Mouse (Mus musculus) heart, embryonic 14.5 days (tissue): ENCODE measurements around the gene Frrs1l. TPM values are rescaled to one million over a fixed set of nuclear protein-coding genes. Genes with fewer than 3 reads are reported as not detected.
A peak's percentile ranks its signal among the peaks of the same experiment; 100 is the strongest.

Source experiments
- ATAC-seq: fragments of 200-750 bp; cut with Nextera tagmentation; 2 replicates; pipeline ENCODE4 v1.8.0; 2017; ENCODE audit warnings: low read depth, moderate TSS enrichment; ENCODE audit not compliant: insufficient number of reproducible peaks, insufficient read depth, low FRiP score
- H3K27ac ChIP-seq, 2 experiments: fragments of 200-500 bp in 1 of 2; fragments of 300-500 bp in 1 of 2; sonication (generic) in 1 of 2; replicated peaks in 1 of 2; 2 replicates each; pipeline ENCODE4 v1.5.1; 2012 to 2014; ENCODE audit warnings: low read depth in 2 of 2, low read length in 2 of 2, control low read depth in 1 of 2, mild to moderate bottlenecking in 1 of 2, mixed read lengths in 1 of 2; ENCODE audit not compliant: control insufficient read depth in 1 of 2, insufficient read depth in 1 of 2
- H3K27me3 ChIP-seq: fragments of 300-500 bp; sonication (generic); 2 replicates; pipeline ENCODE4 v1.6.1; 2014; ENCODE audit warnings: mild to moderate bottlenecking, low read length, control low read depth; ENCODE audit not compliant: control insufficient read depth, insufficient read depth
- H3K36me3 ChIP-seq: fragments of 300-500 bp; sonication (generic); 2 replicates; pipeline ENCODE4 v1.6.1; 2014; ENCODE audit warnings: mild to moderate bottlenecking, control low read depth, low read length, mixed read lengths; ENCODE audit not compliant: control insufficient read depth, insufficient read depth
- H3K4me1 ChIP-seq, 2 experiments: fragments of 200-500 bp in 1 of 2; fragments of 300-500 bp in 1 of 2; sonication (generic) in 1 of 2; 2 replicates each; pipeline ENCODE4 v1.6.1; 2012 to 2014; ENCODE audit warnings: low read length in 2 of 2, control low read depth in 1 of 2, mixed read lengths in 1 of 2; ENCODE audit not compliant: control insufficient read depth in 2 of 2, insufficient read depth in 2 of 2
- H3K4me2 ChIP-seq: fragments of 300-500 bp; sonication (generic); 2 replicates; pipeline ENCODE4 v1.6.1; 2014; ENCODE audit warnings: mild to moderate bottlenecking, low read length
- H3K4me3 ChIP-seq, 2 experiments: fragments of 200-500 bp in 1 of 2; fragments of 300-500 bp in 1 of 2; sonication (generic) in 1 of 2; 2 replicates each; pipeline ENCODE4 v1.5.1; 2012 to 2014; ENCODE audit warnings: low read length in 2 of 2, mild to moderate bottlenecking in 2 of 2, control low read depth in 1 of 2, low read depth in 1 of 2, moderate library complexity in 1 of 2; ENCODE audit not compliant: control insufficient read depth in 1 of 2, insufficient read depth in 1 of 2
- H3K9ac ChIP-seq: fragments of 300-500 bp; sonication (generic); 2 replicates; pipeline ENCODE4 v1.6.1; 2014; ENCODE audit warnings: mild to moderate bottlenecking, low read length
- H3K9me3 ChIP-seq: fragments of 300-500 bp; sonication (generic); 2 replicates; pipeline ENCODE4 v1.6.1; 2016; ENCODE audit warnings: low read length, control low read depth; ENCODE audit not compliant: control insufficient read depth
- WGBS: fragments of 180-500 bp; shearing (Covaris S2); extraction: QIAGEN DNeasy Blood & Tissue Kit; methylation state at CpG from one replicate; pipeline ENCODE4 v1.1.7; 2014; 5-methylcytosine and 5-hydroxymethylcytosine counted together
- polyA plus RNA-seq: library from polyadenylated mRNA; unstranded; fragments of >200 nt; fragmentation: Nextera tagmentation; extraction: Ambion mirVana; gene quantifications from 2 replicates; pipeline ENCODE4 v1.2.1, GENCODE M21; 2014

Gene Frrs1l
- polyA plus RNA-seq, 1 experiment from 2014 or later: 0.23 TPM

DNA sequence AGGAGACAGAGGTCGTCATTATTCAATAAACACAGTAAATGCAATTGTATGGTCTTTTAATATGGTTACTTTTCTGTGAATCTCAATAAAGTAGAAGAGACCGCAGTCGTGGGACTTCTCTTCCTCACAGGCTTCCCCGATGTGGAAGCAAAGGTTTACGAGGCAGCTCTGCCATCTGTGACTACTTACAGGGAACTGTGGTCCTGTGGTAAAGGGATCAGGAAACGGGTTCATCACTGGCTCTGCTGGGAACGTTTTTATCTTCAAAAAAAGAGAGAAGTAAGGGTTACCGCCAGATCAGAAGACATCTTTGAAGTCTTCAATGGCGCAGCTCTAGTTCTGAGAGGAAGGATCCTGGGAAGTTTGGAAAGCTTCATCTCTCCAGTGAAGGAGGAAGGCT lies 17.5 kb upstream of the Frrs1l start:
- ATAC-seq: no peak
- Histone ChIP-seq H3K27me3 (0 out of 2 replicates have a peak, but pooled peaks cover 6% of the 10 kb centered on the region), H3K9me3 (no peaks in the 10 kb centered on the region), H3K27ac (no peak overlapping the region), H3K4me1 (peaks cover 0 to 6% of the 10 kb centered on the region in 2 experiments; a peak in 2 of 4 replicates), H3K4me2 (no peak overlapping the region), H3K4me3 (no peak overlapping the region), H3K9ac (no peak overlapping the region), H3K36me3 (no peaks in the 10 kb centered on the region)
- WGBS: 71% methylated on average over 9 of the region's 9 CpGs

DNA sequence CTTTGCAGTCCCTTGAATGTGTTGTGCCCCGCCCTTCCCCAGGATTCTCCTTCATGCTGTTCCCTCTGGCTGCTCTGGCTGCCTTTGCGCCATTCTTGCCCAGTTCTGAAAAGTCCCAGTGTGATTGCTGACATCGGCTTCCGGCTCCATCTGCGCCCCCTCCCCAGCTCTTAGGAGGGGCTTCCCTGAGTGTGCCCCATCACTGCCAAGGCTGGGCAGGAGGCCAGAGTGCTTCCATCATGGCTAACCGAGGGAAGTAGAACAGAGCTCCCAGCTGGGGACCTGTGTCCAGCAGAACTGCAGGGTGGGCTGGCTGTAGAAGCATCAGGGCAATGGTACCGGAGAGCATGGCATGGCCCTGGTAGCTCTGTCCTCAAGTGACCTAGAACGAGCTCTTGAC lies 14.8 kb upstream of the Frrs1l start:
- H3K36me3 ChIP-seq: no peaks in the 10 kb centered on the region
- H3K27me3 ChIP-seq: no peaks in the 10 kb centered on the region
- no peak overlapping the region for H3K27ac ChIP-seq
- peak; percentile 41; the same call in 1 of the 2 replicates for ATAC-seq
- H3K4me1 ChIP-seq: no peaks in the 10 kb centered on the region
- no peak overlapping the region for H3K9ac ChIP-seq
- no peak overlapping the region for H3K4me3 ChIP-seq
- H3K9me3 ChIP-seq: 0 out of 2 replicates have a peak, but pooled peaks cover under 1% of the 10 kb centered on the region
- H3K4me2 ChIP-seq: no peak overlapping the region
- 68% methylated on average over 8 of the region's 8 CpGs for WGBS

DNA sequence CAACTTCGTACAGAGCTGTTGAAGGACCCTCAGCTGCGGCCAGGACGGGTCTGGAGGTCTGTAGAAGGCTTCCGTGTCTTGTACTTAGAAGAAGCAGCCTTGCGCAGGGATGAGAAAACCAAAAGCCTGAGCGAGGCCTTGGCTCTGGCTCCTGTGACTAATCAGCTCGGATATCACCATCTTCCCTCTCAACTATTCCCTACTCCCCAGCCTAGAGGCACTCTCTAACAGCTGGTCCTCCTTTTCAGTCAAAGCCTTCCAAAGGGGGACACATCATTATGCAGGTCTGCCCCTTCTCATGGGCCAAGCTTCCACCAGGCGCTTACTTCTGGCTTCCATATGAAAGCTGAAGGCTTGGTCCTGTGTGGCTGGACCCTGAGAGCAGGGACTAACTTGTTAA lies 13.7 kb upstream of the Frrs1l start:
- no peak overlapping the region for H3K27ac ChIP-seq
- ATAC-seq: no peak
- 83% methylated on average over 8 of the region's 8 CpGs for WGBS
- H3K9me3 ChIP-seq: 0 out of 2 replicates have a peak, but pooled peaks cover 3% of the 10 kb centered on the region
- H3K36me3 ChIP-seq: no peaks in the 10 kb centered on the region
- H3K4me3 ChIP-seq: no peak overlapping the region
- no peaks in the 10 kb centered on the region for H3K4me1 ChIP-seq
- H3K4me2 ChIP-seq: no peak overlapping the region
- no peak overlapping the region for H3K9ac ChIP-seq
- H3K27me3 ChIP-seq: no peaks in the 10 kb centered on the region

DNA sequence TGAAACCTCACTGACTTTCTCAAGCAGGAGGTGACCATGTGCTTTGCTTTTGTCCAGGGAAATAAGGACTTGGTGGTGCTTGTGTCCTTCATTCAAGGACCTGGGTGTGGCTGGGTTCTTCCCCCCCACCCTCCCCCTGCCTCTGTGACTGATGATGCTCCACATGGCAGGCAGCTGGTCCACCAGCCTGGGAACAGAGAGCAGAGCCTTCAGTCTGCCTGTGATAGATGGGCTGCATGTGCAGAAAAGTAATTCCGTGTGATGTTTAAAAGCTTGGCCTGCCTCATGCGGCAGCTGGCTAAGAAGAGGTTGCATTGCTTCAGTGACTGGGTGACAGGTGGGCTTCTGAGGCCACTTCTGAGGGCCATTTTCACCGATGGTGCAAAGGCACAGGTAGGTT lies 12.6 kb upstream of the Frrs1l start:
- 58% methylated on average over 3 of the region's 3 CpGs for WGBS
- Histone ChIP-seq H3K4me1 (no peaks in the 10 kb centered on the region), H3K4me2 (no peak overlapping the region), H3K4me3 (no peak overlapping the region), H3K27me3 (no peaks in the 10 kb centered on the region), H3K9ac (no peak overlapping the region), H3K36me3 (no peaks in the 10 kb centered on the region), H3K27ac (no peak overlapping the region), H3K9me3 (0 out of 2 replicates have a peak, but pooled peaks cover 3% of the 10 kb centered on the region)
- no peak for ATAC-seq

DNA sequence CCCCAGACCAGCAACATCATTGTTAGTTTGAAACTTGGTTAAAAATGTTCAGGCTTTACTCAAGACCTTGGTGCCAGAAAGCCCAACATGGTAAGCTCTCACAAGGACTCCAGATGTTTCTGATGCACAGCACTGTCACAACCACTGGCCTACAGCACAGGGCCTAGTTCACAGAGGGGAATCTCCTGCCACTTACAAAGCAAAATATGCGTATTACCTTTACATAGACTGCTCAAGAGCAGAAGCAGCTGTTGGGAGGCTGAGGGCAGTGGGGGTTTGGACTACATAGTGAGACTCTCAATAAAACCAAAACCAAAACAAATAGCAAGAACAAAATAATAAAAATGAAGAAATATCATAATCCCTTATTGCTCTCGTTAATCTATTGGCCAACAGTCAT lies 11.2 kb upstream of the Frrs1l start:
- no peaks in the 10 kb centered on the region for H3K27me3 ChIP-seq
- ATAC-seq: no peak
- H3K36me3 ChIP-seq: no peaks in the 10 kb centered on the region
- 90% methylated on average over 2 of the region's 2 CpGs for WGBS
- H3K27ac ChIP-seq: no peak overlapping the region
- H3K9me3 ChIP-seq: peaks cover 5% of the 10 kb centered on the region; the same call in 1 of the 2 replicates
- H3K4me3 ChIP-seq: no peak overlapping the region
- H3K9ac ChIP-seq: no peak overlapping the region
- H3K4me2 ChIP-seq: no peak overlapping the region
- no peaks in the 10 kb centered on the region for H3K4me1 ChIP-seq

DNA sequence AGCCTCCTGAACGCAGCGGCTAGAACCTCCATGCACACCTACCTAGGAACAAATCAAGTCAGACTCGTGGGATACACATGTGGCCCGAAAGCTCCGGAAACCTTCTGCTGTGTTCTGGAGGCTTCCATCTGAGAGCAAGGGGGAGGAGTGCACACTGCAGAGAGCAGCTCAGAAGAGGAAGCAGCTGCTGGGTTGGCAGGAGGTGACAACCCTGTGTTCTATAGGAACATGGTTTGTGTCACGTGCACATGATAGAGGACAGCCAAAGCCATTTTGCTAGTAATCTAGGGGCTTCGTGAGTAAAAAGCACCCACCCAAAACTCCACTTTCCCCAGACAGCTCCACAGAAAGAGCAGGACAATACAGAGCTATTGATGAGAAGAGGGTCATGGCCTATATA lies 3.1 kb upstream of the Frrs1l start:
- Histone ChIP-seq H3K4me2 (no peak overlapping the region), H3K4me1 (peaks cover 4 to 5% of the 10 kb centered on the region in 2 experiments; a peak in 1 of 4 replicates), H3K4me3 (no peak overlapping the region), H3K9me3 (peaks cover 7% of the 10 kb centered on the region), H3K9ac (no peak overlapping the region), H3K27ac (no peak overlapping the region), H3K36me3 (no peaks in the 10 kb centered on the region), H3K27me3 (peaks cover 41% of the 10 kb centered on the region)
- ATAC-seq: no peak
- WGBS: 70% methylated on average over 7 of the region's 7 CpGs

DNA sequence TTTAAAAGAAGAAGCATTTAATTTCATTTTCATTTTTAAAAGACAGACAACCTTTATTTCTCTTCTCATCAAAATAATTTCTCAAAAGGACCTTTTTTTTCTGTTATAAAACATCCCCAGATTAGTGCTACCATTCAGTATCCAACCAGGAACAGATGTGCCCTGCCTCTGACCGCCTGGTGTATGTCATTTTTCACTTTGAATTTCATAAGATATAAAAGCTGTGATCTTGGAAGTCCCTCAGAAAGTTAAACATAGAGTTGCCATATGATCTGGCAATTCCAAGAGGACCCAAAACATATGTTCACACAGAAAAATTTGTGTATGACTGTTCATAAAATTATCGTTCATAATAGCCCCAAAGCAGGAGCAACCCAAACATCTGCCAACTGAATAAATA lies 1.8 kb upstream of the Frrs1l start:
- Histone ChIP-seq H3K27me3 (peaks cover 43% of the 10 kb centered on the region), H3K4me2 (no peak overlapping the region), H3K27ac (no peak overlapping the region), H3K36me3 (no peaks in the 10 kb centered on the region), H3K9me3 (peaks cover 10% of the 10 kb centered on the region), H3K4me1 (peaks cover 4 to 5% of the 10 kb centered on the region in 2 experiments; a peak in 1 of 4 replicates), H3K4me3 (no peak overlapping the region), H3K9ac (no peak overlapping the region)
- 60% methylated on average over 2 of the region's 2 CpGs for WGBS
- ATAC-seq: no peak
